Mouse (Mus musculus): ENCODE measurements around the gene Nufip2. TPM values are rescaled to one million over a fixed set of nuclear protein-coding genes. Genes with fewer than 3 reads are reported as not detected.

Nufip2 gene
- polyA plus RNA-seq, 1 experiment from 2014 or later: 3.5 TPM

DNA sequence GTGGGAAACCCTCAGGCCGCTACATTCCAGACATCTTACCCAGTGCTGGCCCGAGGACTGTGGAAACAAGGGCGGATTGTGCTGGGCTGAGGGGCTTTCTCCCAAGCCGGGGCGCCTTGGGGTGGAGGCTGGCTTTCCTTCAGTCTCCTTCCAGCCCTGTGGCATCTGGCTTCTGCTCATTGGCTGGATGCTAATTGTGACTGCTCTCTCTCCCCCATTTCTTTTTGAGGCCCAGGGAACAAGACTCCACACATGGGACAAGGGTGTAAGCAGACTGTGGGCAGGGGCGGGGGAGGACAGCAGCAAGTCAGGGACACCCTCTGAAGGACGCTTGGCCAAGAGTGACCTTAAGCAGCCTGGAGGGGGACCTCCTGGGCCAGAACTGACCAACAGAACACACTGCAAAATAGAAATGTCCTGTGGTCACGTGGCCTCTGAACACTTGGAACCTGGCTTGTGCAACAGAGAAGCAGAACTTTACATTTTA, 105.3 kb downstream of the Nufip2 start:
- 23% methylated on average over 8 of the region's 8 CpGs for WGBS
- H3K4me2 ChIP-seq (ENCODE audit: low read length): 0 out of 2 replicates have a peak overlapping the region, but pooled peaks have one; percentile 6
- peak; percentile 51 for ATAC-seq
- H3K9ac ChIP-seq (ENCODE audit: low read length): peak overlapping the region; percentile 40; the same call in 1 of the 2 replicates
- peak overlapping the region; percentile 76 for H3K27ac ChIP-seq (ENCODE audit: low read depth, low read length)
- no peaks in the 10 kb centered on the region for H3K36me3 ChIP-seq (ENCODE audit: control insufficient read depth, insufficient read depth, low read length)
- no peaks in the 10 kb centered on the region for H3K9me3 ChIP-seq (replicated peaks; ENCODE audit: control insufficient read depth, low read length)
- no peak overlapping the region for H3K4me3 ChIP-seq (ENCODE audit: low read depth, low read length)
- peaks cover 34% of the 10 kb centered on the region for H3K4me1 ChIP-seq (ENCODE audit: control insufficient read depth, insufficient read depth, low read length)
- peak; percentile 64 for DNase-seq (ENCODE audit: low spot score)
- no peaks in the 10 kb centered on the region for H3K27me3 ChIP-seq (replicated peaks; ENCODE audit: control insufficient read depth, insufficient read depth, low read length)

Other genes starting within 250 kb of the Nufip2 start
- 0.06 TPM in 1 of 2 replicates, not detected in the other for gene Coro6, start 223.7 kb upstream of the Nufip2 start, polyA plus RNA-seq (2014; fragmentation: Nextera tagmentation; extraction: Ambion mirVana)
- 25.3 and 32.7 TPM in 2 replicates for gene Ankrd13b, start 196.5 kb upstream of the Nufip2 start, polyA plus RNA-seq (2014; fragmentation: Nextera tagmentation; extraction: Ambion mirVana)
- 16.3 and 18.7 TPM in 2 replicates for gene Git1, start 192.6 kb upstream of the Nufip2 start, polyA plus RNA-seq (2014; fragmentation: Nextera tagmentation; extraction: Ambion mirVana)
- 1.2 and 1.8 TPM in 2 replicates for gene Abhd15, start 171.0 kb upstream of the Nufip2 start, polyA plus RNA-seq (2014; fragmentation: Nextera tagmentation; extraction: Ambion mirVana)
- gene Trp53i13, start 170.2 kb upstream of the Nufip2 start, polyA plus RNA-seq (2014; fragmentation: Nextera tagmentation; extraction: Ambion mirVana): 16.3 and 16.6 TPM in 2 replicates
- not detected in 2 replicates for gene Gm10392, start 167.0 kb upstream of the Nufip2 start, polyA plus RNA-seq (2014; fragmentation: Nextera tagmentation; extraction: Ambion mirVana)
- gene Taok1, start 78.3 kb upstream of the Nufip2 start, polyA plus RNA-seq (2014; fragmentation: Nextera tagmentation; extraction: Ambion mirVana): 28.5 and 32.0 TPM in 2 replicates
- gene Cryba1, start 39.1 kb downstream of the Nufip2 start, polyA plus RNA-seq (2014; fragmentation: Nextera tagmentation; extraction: Ambion mirVana): 0.40 and 1.0 TPM in 2 replicates
- gene Myo18a, start 77.1 kb downstream of the Nufip2 start, polyA plus RNA-seq (2014; fragmentation: Nextera tagmentation; extraction: Ambion mirVana): 30.0 and 37.1 TPM in 2 replicates
- gene Gm10277, start 101.6 kb downstream of the Nufip2 start, polyA plus RNA-seq (2014; fragmentation: Nextera tagmentation; extraction: Ambion mirVana): 0.55 and 0.85 TPM in 2 replicates
- 10.1 and 11.4 TPM in 2 replicates for gene Pipox, start 207.9 kb downstream of the Nufip2 start, polyA plus RNA-seq (2014; fragmentation: Nextera tagmentation; extraction: Ambion mirVana)
- 140 and 175 TPM in 2 replicates for gene Sez6, start 244.6 kb downstream of the Nufip2 start, polyA plus RNA-seq (2014; fragmentation: Nextera tagmentation; extraction: Ambion mirVana)

Data from forebrain, embryonic 14.5 days (tissue).